Mouse (Mus musculus) left cerebral cortex, postnatal 36 days (tissue): Measurements from ENCODE around the gene Lpin3. TPM values are rescaled to one million over a fixed set of nuclear protein-coding genes. Genes with fewer than 3 reads are reported as not detected.

ENCODE experiments used
- DNase-seq, 2 experiments: peaks; one replicate each; pipeline ENCODE4 v3.0.0; 2021 to 2022; ENCODE audit warnings: low spot score in 2 of 2, mixed read lengths in 1 of 2
- intact Hi-C: fragments of 180-260 bp; cut with DNase I; formaldehyde crosslinking; loops from one replicate; pipeline ENCODE4 v1.15.1; 2025
- total RNA-seq, 2 experiments: library from RNA; stranded (reverse); gene quantifications; 2 replicates each; pipeline ENCODE4 v1.2.3; 2021

Lpin3 gene
- 1 to 10 TPM in 1 of 2 experiments, under 1 TPM in 1; 0.79 to 1.4 TPM for total RNA-seq

GRCm38 (mm10) chr2:160880453-160881195 lies at the start of gene Lpin3:
Lpin3 (plus strand) TSS chr2:160880670.
- no peak for DNase-seq
- intact Hi-C loops: no loop called here

GRCm38 (mm10) chr2:160840838-160841237 lies 39.6 kb upstream of the Lpin3 start:
- intact Hi-C loops: no loop called here
- DNase-seq: no peak

- no peak for DNase-seq
- intact Hi-C loops: no loop called here
These were observed 32.8 kb upstream of the Lpin3 start for GRCm38 (mm10) chr2:160847664-160848063.

GRCm38 (mm10) chr2:160848186-160848585 lies 32.3 kb upstream of the Lpin3 start:
- no peak for DNase-seq
- intact Hi-C loops: no loop called here

GRCm38 (mm10) chr2:160849617-160850240 lies 30.7 kb upstream of the Lpin3 start:
- intact Hi-C loops: no loop called here
- DNase-seq: no peak

- no peak for DNase-seq
These were observed 30.1 kb upstream of the Lpin3 start for GRCm38 (mm10) chr2:160850360-160850759.

GRCm38 (mm10) chr2:160854687-160855086 lies 25.8 kb upstream of the Lpin3 start:
- intact Hi-C loops: no loop called here

More at GRCm38 (mm10) chr2:160850360-160850759, 30.1 kb upstream of the Lpin3 start:
- intact Hi-C loops: no loop called here

GRCm38 (mm10) chr2:160856359-160857102 lies 23.9 kb upstream of the Lpin3 start:
- DNase-seq: no peak
- intact Hi-C loops: no loop called here

More at GRCm38 (mm10) chr2:160854687-160855086, 25.8 kb upstream of the Lpin3 start:
- peak; percentile 62 to 64 for DNase-seq

- no peak for DNase-seq
- intact Hi-C loops: no loop called here
These were observed 20.1 kb upstream of the Lpin3 start for GRCm38 (mm10) chr2:160860363-160860762.

GRCm38 (mm10) chr2:160864112-160864511 lies 16.4 kb upstream of the Lpin3 start:
- DNase-seq: no peak
- intact Hi-C loops: no loop called here

- intact Hi-C loops: no loop called here
- no peak for DNase-seq
These were observed 15.2 kb upstream of the Lpin3 start for GRCm38 (mm10) chr2:160865266-160865665.

- DNase-seq: no peak
- intact Hi-C loops: no loop called here
These were observed 11.0 kb upstream of the Lpin3 start for GRCm38 (mm10) chr2:160869446-160869845.

GRCm38 (mm10) chr2:160871310-160871709 lies 9.2 kb upstream of the Lpin3 start:
- intact Hi-C loops: loop anchor here (5.0 kb wide), 2 partner anchors 64 to 139 kb away; partner anchors contain the start of gene Plcg1

GRCm38 (mm10) chr2:160872395-160872794 lies 8.1 kb upstream of the Lpin3 start:
- peak; percentile 75 to 81 for DNase-seq
- intact Hi-C loops: loop anchor here (5.0 kb wide), 2 partner anchors 65 to 140 kb away; partner anchors contain the start of gene Plcg1

More at GRCm38 (mm10) chr2:160871310-160871709, 9.2 kb upstream of the Lpin3 start:
- DNase-seq: no peak

- intact Hi-C loops: loop anchor here (5.0 kb wide), 2 partner anchors 66 to 141 kb away; partner anchors contain the start of gene Plcg1
- peak; percentile 88 to 91 for DNase-seq
These were observed 7.5 kb upstream of the Lpin3 start, which contains the start of gene Zhx3 for GRCm38 (mm10) chr2:160872890-160873382. Zhx3 (minus strand) TSS chr2:160872998.

- intact Hi-C loops: loop anchor here (5.0 kb wide), 2 partner anchors 67 to 142 kb away; partner anchors contain the start of gene Plcg1
- DNase-seq: no peak
These were observed 6.1 kb upstream of the Lpin3 start for GRCm38 (mm10) chr2:160874231-160874877.

GRCm38 (mm10) chr2:160876115-160876514 lies 4.4 kb upstream of the Lpin3 start:
- DNase-seq: no peak
- intact Hi-C loops: no loop called here

- intact Hi-C loops: loop anchor here (2.0 kb wide), 1 partner anchor 121 kb away; no protein-coding TSS in a partner anchor
- DNase-seq: no peak
These were observed 1.1 kb downstream of the Lpin3 start for GRCm38 (mm10) chr2:160881462-160882101.

GRCm38 (mm10) chr2:160882436-160882835 lies 2.0 kb downstream of the Lpin3 start:
- DNase-seq: no peak
- intact Hi-C loops: loop anchor here (2.0 kb wide), 1 partner anchor 122 kb away; no protein-coding TSS in a partner anchor
